Mouse (Mus musculus): ENCODE data around the gene Cep19.

GRCm38 (mm10) chr16:32075762-32076161 is 23.8 kb upstream of the Cep19 start:
- no peak for TF ChIP-seq EP300 (IDR thresholded peaks at IDR 0.05; ENCODE audit: low read depth)
- TF ChIP-seq CTCF (IDR thresholded peaks at IDR 0.05; ENCODE audit: low read depth): no peak

Data from heart, postnatal 0 days (tissue).